Mouse (Mus musculus): Measurements from ENCODE around the gene Ficd.

GRCm38 (mm10) chr5:113736113-113736502 is 505 bp downstream of the Ficd start:
- TF ChIP-seq CTCF (IDR thresholded peaks at IDR 0.05; ENCODE audit: borderline replicate concordance, control insufficient read depth, extremely low read depth, insufficient read depth, low read length, poor library complexity) (no peak), POLR2A (IDR thresholded peaks at IDR 0.05; ENCODE audit: control insufficient read depth, extremely low read depth, insufficient read depth, low read length, poor library complexity) (no peak)
